Mouse (Mus musculus) lung, postnatal 10 days (tissue): Measurements from ENCODE around the gene Pkn3.

ENCODE experiments used
- DNase-seq: peaks from one replicate; pipeline ENCODE4 v3.0.0; 2021

Pkn3 gene

GRCm38 (mm10) chr2:30063791-30064190 is 13.7 kb upstream of the Pkn3 start:
- DNase-seq = no peak

GRCm38 (mm10) chr2:30064298-30064697 is 13.2 kb upstream of the Pkn3 start:
- DNase-seq = no peak

GRCm38 (mm10) chr2:30066046-30066901 is 11.2 kb upstream of the Pkn3 start:
- DNase-seq = peak; percentile 97

DNA sequence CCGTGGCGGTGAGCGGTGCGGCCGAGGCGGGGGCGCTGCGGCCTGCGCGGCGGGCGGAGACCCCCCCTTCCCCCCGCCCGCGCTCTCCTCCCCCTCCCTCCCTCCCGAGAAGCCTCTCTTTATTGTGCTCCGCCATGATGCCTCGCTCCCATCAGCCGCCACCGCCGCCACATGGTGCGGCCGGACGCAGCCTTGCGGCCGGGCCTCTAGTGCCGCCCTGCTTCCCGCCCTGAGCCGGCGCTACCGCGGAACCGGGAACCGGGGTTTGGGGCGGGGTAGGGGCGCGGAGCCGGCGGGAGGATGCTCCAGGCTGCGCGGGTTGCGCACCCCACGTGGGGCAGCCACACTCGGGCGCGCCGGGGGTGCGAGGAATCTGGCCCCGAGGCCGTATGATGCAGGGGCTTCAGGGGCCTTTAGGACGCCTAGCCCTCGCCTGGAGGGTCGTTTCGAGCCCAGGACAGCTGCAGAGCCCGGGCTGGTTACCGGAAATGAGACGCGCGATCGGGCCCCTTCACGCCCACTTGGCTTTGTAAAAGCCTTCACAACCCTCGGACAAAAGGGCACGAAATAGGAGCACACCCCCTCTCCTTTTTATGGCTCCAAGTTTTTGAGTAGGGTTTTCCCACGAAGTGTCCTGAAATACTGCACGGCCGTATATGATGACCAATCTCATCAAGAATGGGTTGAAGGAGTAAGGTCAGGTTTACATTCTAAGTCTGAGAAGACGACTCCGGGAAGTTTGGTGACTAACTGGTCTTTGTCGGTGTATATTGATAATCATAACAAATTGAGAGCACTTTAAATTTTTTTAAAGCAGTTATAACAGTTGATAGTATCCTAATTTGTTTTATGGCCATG is 10.2 kb upstream of the Pkn3 start:
- peak; percentile 51 for DNase-seq

DNA sequence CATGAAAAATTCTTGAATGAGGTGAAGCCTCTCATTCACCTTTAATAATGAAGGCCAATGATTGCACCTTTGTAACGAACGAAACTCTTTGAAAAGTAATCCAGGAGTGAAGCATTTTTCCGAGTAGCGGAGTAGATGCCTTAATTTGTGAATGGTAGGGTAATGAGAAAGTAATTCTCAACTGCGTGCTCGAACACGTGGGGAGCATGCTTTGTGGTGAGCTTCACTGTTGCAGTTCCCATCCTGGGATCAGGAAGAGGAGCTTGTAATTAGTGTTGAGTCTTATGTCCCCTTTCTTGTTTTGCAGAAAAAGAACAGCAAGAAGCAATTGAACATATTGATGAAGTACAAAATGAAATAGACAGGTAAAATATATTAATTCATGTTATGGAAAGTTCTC is 9.5 kb upstream of the Pkn3 start:
- DNase-seq = no peak

- DNase-seq = no peak
Measured at GRCm38 (mm10) chr2:30072875-30073274, 4.6 kb upstream of the Pkn3 start.

DNA sequence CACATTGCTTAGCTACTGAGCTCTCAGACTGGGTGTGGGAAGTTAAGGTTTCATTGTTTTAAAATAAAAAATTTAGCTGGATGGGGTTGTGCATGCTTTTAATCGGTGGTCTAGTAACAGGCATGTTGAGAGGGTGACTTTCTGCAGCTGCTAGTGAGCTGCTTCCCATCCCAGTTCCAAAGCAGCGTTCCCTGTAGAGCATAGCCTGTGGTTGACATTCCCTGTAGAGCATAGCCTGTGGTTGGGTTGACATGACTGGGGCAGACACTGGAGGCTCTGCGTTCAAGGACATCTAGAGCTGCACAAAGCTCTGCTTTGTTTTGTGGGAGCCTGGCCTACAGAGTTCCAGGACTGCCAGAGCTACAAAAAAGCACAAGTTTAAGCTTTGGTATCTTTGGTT is 4.2 kb upstream of the Pkn3 start:
- DNase-seq = no peak

GRCm38 (mm10) chr2:30075625-30076024 is 1.9 kb upstream of the Pkn3 start:
- no peak for DNase-seq

DNA sequence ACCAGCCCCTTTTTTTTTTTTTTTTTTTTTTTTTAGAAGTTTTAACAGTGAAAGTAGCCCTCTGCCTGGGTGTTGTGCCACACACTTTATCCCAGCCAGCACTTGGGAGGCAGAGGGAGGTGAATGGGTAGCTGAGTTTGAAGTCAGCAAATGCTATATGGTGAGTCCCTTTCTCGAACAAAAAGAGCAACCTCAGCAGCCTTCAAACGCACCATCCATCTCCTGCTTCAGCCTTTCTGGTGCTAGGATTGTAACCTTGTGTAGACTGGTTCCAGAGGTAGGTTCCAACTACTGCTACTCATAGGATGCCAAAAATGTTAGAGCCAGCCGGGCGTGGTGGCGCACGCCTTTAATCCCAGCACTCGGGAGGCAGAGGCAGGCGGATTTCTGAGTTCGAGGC is 1.0 kb upstream of the Pkn3 start:
- no peak for DNase-seq

GRCm38 (mm10) chr2:30076959-30077358 is 525 bp upstream of the Pkn3 start:
- DNase-seq = no peak

DNA sequence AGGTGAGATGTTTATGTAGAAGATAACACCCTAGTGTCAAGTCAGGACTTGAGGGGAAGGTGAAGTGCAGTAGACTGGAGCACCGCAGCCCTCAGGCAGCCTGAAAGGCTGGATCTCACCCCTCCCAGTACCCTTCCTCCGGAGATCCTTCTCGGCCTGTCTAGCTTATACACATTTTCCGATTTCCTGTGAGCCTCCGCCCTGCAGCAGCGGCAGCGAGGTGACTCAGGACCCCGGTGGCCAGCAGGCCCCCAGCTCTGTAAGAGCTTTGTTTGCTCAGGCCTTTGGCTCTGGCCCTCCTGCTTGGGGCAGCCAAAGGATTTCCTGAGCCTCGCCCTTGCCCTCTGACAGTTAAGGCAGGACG is 847 bp downstream of the Pkn3 start:
- peak; percentile 59 for DNase-seq

DNA sequence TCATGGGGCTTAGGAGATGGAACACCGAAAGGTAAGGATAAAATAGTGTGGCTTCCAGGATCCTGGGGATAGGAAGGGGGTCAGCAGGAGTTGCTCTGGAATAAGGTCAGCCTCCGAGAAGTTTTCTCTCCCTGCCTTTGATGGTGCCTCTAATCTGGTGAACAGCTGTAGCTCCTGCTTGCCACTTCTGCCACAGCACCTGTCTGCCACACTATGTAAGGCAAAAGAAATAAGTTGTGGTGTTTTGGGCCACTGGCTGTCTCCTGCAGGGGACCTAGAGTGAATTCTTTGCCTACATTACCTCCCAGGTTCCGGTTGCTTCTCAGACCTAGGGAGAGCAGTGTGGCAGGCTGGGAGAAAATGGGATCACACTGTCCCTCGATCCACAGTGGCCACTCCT is 1.3 kb downstream of the Pkn3 start:
- DNase-seq = no peak

- no peak for DNase-seq
Measured at GRCm38 (mm10) chr2:30080181-30080800, 2.8 kb downstream of the Pkn3 start.

DNA sequence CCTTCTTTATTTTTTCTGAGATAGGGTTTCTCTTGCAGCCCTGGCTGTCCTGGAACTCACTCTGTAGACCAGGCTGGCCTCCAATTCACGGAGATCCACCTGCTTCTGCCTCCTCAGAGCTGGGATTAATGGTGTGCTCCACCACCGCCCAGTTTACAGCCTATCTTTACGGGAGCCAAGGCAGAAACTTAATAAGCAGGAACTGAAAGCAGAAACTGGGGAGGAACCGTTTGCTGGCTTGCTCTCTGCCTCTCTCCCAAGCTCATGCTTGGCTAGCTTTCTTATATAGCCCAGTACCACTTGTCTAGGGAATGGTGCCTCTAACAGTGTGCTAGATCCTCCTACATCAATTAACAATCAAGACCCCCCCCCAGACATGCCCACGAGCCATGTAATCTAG is 6.6 kb downstream of the Pkn3 start:
- no peak for DNase-seq

- DNase-seq = no peak
Measured at GRCm38 (mm10) chr2:30084632-30085031, 7.1 kb downstream of the Pkn3 start.

GRCm38 (mm10) chr2:30087310-30087709 is 9.8 kb downstream of the Pkn3 start:
- no peak for DNase-seq

DNA sequence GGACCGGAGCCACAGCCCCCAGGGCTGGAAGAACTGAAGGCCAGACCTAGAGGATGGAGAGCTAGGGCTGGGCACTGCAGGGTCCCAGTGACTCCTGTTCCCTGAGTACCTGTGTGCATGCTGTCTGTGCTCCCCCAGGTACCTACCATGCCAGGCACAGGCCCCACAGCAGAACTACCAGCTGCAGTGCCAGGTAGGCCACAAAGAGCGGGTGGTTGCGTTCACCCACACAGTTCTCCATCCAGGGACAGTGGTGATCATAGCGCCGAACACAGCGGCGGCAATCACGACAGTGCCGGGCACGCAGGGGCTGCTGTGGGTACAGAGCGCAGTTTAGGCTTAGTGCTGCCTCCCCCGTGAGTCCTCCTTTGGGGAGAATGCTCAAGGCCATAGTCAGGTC is 14.0 kb downstream of the Pkn3 start:
- no peak for DNase-seq

DNA sequence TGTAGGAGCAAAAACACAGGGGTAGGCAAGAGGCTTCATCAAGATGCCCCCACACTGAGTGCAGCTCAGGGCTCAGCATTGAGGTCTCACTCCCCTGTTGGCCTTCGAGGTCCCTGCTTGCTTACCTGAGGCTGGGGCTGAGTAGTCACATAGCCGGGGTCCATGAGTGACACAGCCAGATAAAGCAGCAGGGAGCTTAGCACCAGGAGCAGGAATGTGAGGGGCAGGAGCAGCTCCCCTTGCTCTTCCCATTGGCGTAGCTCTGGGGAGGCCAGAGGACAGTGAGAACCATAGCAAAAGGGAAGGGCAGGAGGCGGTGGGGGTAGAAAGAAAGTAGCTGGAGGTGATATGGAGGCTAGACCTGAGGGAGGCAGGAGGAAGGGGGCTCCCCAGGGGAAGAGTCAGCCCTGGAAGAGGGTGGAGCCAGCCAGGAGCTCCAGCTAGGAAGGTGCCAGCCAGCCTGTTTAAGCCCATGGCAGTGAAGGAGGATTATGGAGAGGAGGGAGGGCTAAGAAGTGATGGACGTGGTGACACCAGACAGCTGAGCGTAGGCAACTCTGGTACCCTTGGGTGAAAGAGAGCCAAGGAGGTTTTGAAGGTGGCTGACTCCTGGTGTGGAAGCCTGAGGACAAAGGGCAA is 14.9 kb downstream of the Pkn3 start:
- no peak for DNase-seq

DNA sequence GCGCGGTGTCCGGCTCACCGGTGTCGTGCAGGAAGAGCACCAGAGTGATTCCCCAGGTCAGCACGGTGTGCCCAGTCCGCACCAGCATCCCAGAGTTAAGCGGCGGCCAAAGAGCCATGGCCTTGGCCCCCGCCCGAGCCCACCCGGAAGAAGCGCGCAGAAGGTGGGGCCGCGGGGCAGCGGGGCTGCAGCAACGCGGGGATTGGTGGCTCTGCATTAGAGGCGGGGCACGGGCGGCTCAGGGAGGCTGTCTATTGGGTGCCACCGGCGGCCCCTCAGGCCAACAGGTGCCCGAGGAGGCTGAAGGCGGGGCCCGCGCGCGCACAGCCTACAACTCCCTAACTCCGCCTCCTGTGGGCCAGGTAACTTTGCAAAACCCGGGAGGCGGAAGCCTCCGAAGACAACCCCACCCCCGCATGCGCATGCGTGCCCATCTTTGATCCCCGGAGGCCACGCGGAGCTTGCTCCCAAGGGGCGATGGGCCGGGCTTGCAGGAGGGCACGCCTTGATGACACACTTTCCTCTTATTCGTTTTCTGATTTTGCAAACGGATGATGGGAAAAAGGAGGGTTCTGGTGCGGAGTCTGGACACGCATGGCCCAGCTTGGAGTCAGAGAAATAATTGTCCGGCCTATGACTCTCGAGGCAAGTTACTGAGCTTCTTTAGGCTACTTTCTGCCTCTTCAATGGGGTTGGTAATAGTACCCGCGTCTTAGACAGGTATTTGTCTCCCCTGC is 16.2 kb downstream of the Pkn3 start, which contains the start of gene Zdhhc12:
Gene Zdhhc12 (minus strand): TSS at position 178 of the 737 bp plus-strand sequence.
- DNase-seq = peak; percentile 97

GRCm38 (mm10) chr2:30094208-30094588 is 16.7 kb downstream of the Pkn3 start:
- no peak for DNase-seq

DNA sequence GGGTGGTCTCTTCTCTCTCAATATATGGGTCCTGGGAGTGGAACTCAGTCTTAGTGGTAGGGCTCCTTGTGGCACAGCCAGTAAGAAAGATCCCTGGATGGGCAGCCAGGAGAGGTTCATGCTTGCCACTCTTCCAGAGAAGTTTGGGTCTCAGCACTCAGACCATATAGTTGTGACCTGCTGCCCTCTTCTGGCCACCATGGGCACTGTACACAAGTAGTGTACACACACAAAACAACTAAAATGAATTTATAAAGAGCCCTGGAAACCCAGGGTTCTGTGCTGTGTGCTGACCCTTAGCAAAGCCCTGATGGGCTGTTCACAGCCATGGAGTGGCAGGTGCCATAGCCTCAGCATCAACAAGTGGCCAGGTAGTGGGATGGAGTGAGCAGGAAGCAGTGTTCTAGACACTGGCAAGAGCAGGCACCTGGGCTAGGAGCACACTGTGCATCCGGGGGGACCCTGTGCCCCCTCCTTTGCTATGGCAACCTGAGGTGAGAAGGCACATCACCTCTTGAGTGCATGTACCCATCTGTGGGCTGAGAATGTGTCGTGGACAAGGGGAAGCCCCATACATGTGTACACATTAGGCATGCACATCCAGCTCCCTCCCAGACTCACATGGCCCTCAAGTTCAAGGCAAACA is 18.5 kb downstream of the Pkn3 start:
- peak; percentile 73 for DNase-seq

- no peak for DNase-seq
Measured at GRCm38 (mm10) chr2:30100214-30100613, 22.7 kb downstream of the Pkn3 start.
